Mouse (Mus musculus) liver, adult 2 months (tissue): ENCODE measurements around the gene Disp2. TPM values are rescaled to one million over a fixed set of nuclear protein-coding genes. Genes with fewer than 3 reads are reported as not detected.

ENCODE experiments used
- DNase-seq: peaks from one replicate; pipeline ENCODE4 v3.0.0-alpha.2; 2011; ENCODE audit warnings: low read depth, low spot score; ENCODE audit errors: extremely low read depth
- H3K27ac ChIP-seq: fragments of 200-500 bp; replicated peaks from 2 replicates; pipeline ENCODE4 v1.5.1; 2012; ENCODE audit warnings: low read depth, mild to moderate bottlenecking, control low read depth, inconsistent platforms, low read length; ENCODE audit not compliant: insufficient read depth
- H3K27me3 ChIP-seq: fragments of 200-500 bp; 2 replicates; pipeline ENCODE4 v1.6.1; 2012; ENCODE audit warnings: mild to moderate bottlenecking, moderate library complexity, low read length, inconsistent platforms; ENCODE audit not compliant: control insufficient read depth, insufficient read depth
- H3K36me3 ChIP-seq: fragments of 200-500 bp; 2 replicates; pipeline ENCODE4 v1.6.1; 2012; ENCODE audit warnings: low read length, inconsistent platforms; ENCODE audit not compliant: control insufficient read depth, insufficient read depth
- H3K4me1 ChIP-seq: fragments of 200-500 bp; 2 replicates; pipeline ENCODE4 v1.6.1; 2011; ENCODE audit warnings: low read length; ENCODE audit not compliant: control insufficient read depth, insufficient read depth
- H3K4me3 ChIP-seq: fragments of 200-500 bp; 2 replicates; pipeline ENCODE4 v1.5.1; 2011; ENCODE audit warnings: low read depth, mild to moderate bottlenecking, control low read depth, low read length, moderate library complexity; ENCODE audit not compliant: insufficient read depth
- H3K79me2 ChIP-seq: fragments of 200-500 bp; 2 replicates; pipeline ENCODE4 v1.6.1; 2012; ENCODE audit warnings: inconsistent platforms, mild to moderate bottlenecking, low read length, moderate library complexity; ENCODE audit not compliant: control insufficient read depth, insufficient read depth
- H3K9ac ChIP-seq: fragments of 200-500 bp; 2 replicates; pipeline ENCODE4 v1.6.1; 2012; ENCODE audit warnings: low read depth, mild to moderate bottlenecking, control low read depth, inconsistent platforms, low read length
- CTCF ChIP-seq: fragments of 200-500 bp; IDR thresholded peaks from 2 replicates; pipeline ENCODE4 v1.5.1; 2011; ENCODE audit warnings: low read depth, low read length, control low read depth
- POLR2A ChIP-seq: fragments of 200-500 bp; IDR thresholded peaks from 2 replicates; pipeline ENCODE4 v1.6.1; 2011; ENCODE audit warnings: low read length, control low read depth; ENCODE audit not compliant: insufficient read depth; ENCODE audit errors: extremely low read depth
- WGBS: fragments of 180-500 bp; shearing (Covaris S2); methylation state at CpG from one replicate; pipeline ENCODE4 v1.1.7; 2018; 5-methylcytosine and 5-hydroxymethylcytosine counted together
- polyA plus RNA-seq: library from polyadenylated mRNA; depleted of rRNA; stranded (reverse); fragments of >200 nt; gene quantifications from 2 replicates; pipeline ENCODE4 v1.2.3, GENCODE M21; 2012
- total RNA-seq: library from RNA; depleted of rRNA; stranded (reverse); fragments of >200 nt; gene quantifications from 2 replicates; pipeline ENCODE4 v1.2.3, GENCODE M21; 2014

Gene Disp2
- total and polyA plus RNA-seq, 2 experiments: 1.0 to 1.5 TPM

GRCm38 (mm10) chr2:118764875-118765274 lies 14.6 kb upstream of the Disp2 start:
- Histone ChIP-seq H3K27me3 (no peaks in the 10 kb centered on the region), H3K4me3 (no peak overlapping the region), H3K9ac (no peak overlapping the region), H3K36me3 (no peaks in the 10 kb centered on the region), H3K4me1 (peaks cover 8% of the 10 kb centered on the region), H3K27ac (no peak overlapping the region), H3K79me2 (no peaks in the 10 kb centered on the region)
- TF ChIP-seq CTCF (no peak), POLR2A (no peak)
- DNase-seq: no peak
- 91% methylated on average over 5 of the region's 5 CpGs for WGBS

GRCm38 (mm10) chr2:118766041-118767033 lies 13.2 kb upstream of the Disp2 start:
- WGBS: 78% methylated on average over 10 of the region's 10 CpGs
- Histone ChIP-seq H3K79me2 (no peaks in the 10 kb centered on the region), H3K9ac (no peak overlapping the region), H3K4me1 (peaks cover 8% of the 10 kb centered on the region), H3K27me3 (no peaks in the 10 kb centered on the region), H3K27ac (peak overlapping the region; percentile 33), H3K4me3 (no peak overlapping the region), H3K36me3 (no peaks in the 10 kb centered on the region)
- TF ChIP-seq CTCF: peak; percentile 9; the same call in 1 of the 2 replicates
- no peak for TF ChIP-seq POLR2A
- DNase-seq: no peak

- Histone ChIP-seq H3K9ac (no peak within 1 kb of the TSS), H3K79me2 (no peaks in the 10 kb centered on the region), H3K4me1 (no peaks in the 10 kb centered on the region), H3K4me3 (no peak within 1 kb of the TSS), H3K27me3 (no peaks in the 10 kb centered on the region), H3K36me3 (no peaks in the 10 kb centered on the region), H3K27ac (no peak within 1 kb of the TSS)
- no peak for TF ChIP-seq CTCF
- no peak for TF ChIP-seq POLR2A
- DNase-seq: no peak
- WGBS: 87% methylated on average over 6 of the region's 6 CpGs
Observed at GRCm38 (mm10) chr2:118772158-118772874, 7.2 kb upstream of the Disp2 start, which contains the start of gene Phgr1. Gene Phgr1, plus strand, starts transcription at chr2:118772769.

GRCm38 (mm10) chr2:118774536-118774935 lies 5.0 kb upstream of the Disp2 start:
- no peak for DNase-seq
- Histone ChIP-seq H3K79me2 (no peaks in the 10 kb centered on the region), H3K4me3 (no peak overlapping the region), H3K4me1 (no peaks in the 10 kb centered on the region), H3K27ac (no peak overlapping the region), H3K9ac (no peak overlapping the region), H3K27me3 (no peaks in the 10 kb centered on the region), H3K36me3 (no peaks in the 10 kb centered on the region)
- TF ChIP-seq CTCF (no peak), POLR2A (no peak)
- WGBS: 33% methylated on average over 2 of the region's 2 CpGs

- H3K27ac ChIP-seq: no peak overlapping the region
Observed at GRCm38 (mm10) chr2:118775396-118775795, 4.1 kb upstream of the Disp2 start.

More at GRCm38 (mm10) chr2:118775396-118775795, 4.1 kb upstream of the Disp2 start:
- 65% methylated on average over 1 of the region's 1 CpGs for WGBS
- no peak for DNase-seq
- no peak overlapping the region for H3K9ac ChIP-seq
- H3K36me3 ChIP-seq: no peaks in the 10 kb centered on the region
- no peak for TF ChIP-seq POLR2A
- no peak for TF ChIP-seq CTCF
- no peak overlapping the region for H3K4me3 ChIP-seq
- H3K4me1 ChIP-seq: no peaks in the 10 kb centered on the region
- no peaks in the 10 kb centered on the region for H3K79me2 ChIP-seq
- no peaks in the 10 kb centered on the region for H3K27me3 ChIP-seq
